Mouse (Mus musculus): ENCODE measurements at regions not wholly inside any gene's neighbourhood (a gene's known extent, or its start where the extent isn't known, plus 50 kb on each side); places are given as distances from the start of the nearest gene placed in this dataset.
"Not testable (repeated sequence)": the region's sequence is repeated elsewhere in the genome, so short reads cannot be mapped to it uniquely, and the experiment has no call there.

- no peak for DNase-seq (ENCODE audit: low spot score)
Measured at GRCm38 (mm10) chr1:154018241-154018640, 118.2 kb upstream of the Teddm2 start.

- DNase-seq (ENCODE audit: low spot score) = no peak
Measured at GRCm38 (mm10) chr1:154024301-154024700, 124.3 kb upstream of the Teddm2 start.

- no peak for DNase-seq (ENCODE audit: low spot score)
Measured at GRCm38 (mm10) chr1:154027303-154027702, 127.3 kb upstream of the Teddm2 start.

DNA sequence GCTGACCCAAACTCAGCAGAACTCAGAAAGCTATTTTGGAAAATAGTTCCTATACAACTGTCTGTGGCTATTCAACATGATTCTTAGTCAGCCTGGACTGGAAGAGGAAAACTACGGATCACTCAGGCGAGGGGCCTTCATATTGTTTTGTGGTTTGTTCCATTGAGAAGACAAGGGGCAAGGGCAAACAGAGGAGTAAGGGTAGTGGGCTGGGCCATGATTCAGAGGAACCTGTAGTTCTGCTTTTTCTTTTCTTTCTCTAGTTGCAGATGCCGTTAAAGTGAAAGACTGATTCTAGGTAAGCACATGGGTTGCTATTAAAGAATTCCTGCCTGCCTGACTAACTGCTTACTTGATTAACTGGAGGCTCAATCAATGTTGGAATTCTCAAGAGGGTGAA is 129.8 kb upstream of the Teddm2 start:
- DNase-seq (ENCODE audit: low spot score) = no peak

DNA sequence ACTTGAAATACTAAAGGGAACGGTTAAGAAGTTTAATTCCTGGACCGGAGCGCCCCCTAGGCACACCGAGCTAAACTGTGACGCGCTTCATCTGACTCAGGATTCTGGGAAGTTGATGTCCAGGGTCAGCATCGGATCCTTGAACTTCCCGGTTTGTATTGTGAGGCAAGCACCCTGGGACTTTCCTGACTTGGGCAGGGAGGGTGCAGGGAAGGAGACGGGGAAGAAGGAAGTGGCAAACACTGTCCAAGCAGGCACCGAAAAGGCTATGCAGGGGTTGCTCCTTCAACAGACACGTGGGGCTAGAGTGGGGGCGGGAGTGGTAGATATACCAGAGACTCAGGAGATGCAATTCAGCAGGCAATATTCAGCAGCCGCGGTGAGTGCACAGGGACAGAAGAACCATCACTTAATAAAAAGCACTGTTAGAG is 132.7 kb upstream of the Teddm2 start:
- DNase-seq (ENCODE audit: low spot score) = peak; percentile 8

- peak; percentile 56 for DNase-seq (ENCODE audit: low spot score)
Measured at GRCm38 (mm10) chr1:154033958-154034606, 134.1 kb upstream of the Teddm2 start.

GRCm38 (mm10) chr1:154036729-154037270 is 136.8 kb upstream of the Teddm2 start:
- no peak for DNase-seq (ENCODE audit: low spot score)

DNA sequence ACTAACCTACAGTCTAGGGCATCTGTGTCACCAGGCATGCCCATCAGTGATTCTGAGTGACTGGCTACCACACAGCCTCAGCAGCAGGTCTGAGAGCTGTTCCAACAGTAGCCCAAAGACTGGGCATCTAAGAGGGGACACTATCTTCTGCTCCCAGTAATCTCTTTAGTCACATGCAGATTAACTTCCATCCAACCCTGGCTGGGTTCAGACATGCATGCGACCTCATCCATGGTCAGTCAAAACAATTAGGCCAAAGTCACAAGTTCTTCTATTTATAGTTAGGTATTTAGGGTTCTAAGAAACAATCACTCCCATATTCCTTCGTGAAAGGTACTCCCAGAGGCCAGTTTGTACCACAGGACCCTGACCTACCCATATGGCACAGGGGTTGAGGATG is 138.2 kb upstream of the Teddm2 start:
- no peak for DNase-seq (ENCODE audit: low spot score)

- no peak for DNase-seq (ENCODE audit: low spot score)
Measured at GRCm38 (mm10) chr1:154040907-154041306, 140.9 kb upstream of the Teddm2 start.

GRCm38 (mm10) chr1:154042956-154043355 is 142.9 kb upstream of the Teddm2 start:
- DNase-seq (ENCODE audit: low spot score) = no peak

- DNase-seq (ENCODE audit: low spot score) = no peak
Measured at GRCm38 (mm10) chr1:154044712-154045111, 144.7 kb upstream of the Teddm2 start.

- no peak for DNase-seq (ENCODE audit: low spot score)
Measured at GRCm38 (mm10) chr1:154045951-154046350, 145.9 kb upstream of the Teddm2 start.

- no peak for DNase-seq (ENCODE audit: low spot score)
Measured at GRCm38 (mm10) chr1:154053641-154054040, 147.3 kb upstream of the Zfp648 start.

- DNase-seq (ENCODE audit: low spot score) = no peak
Measured at GRCm38 (mm10) chr1:154054874-154055273, 146.1 kb upstream of the Zfp648 start.

- DNase-seq (ENCODE audit: low spot score) = not testable (repeated sequence)
Measured at GRCm38 (mm10) chr1:154061397-154061796, 139.6 kb upstream of the Zfp648 start.

GRCm38 (mm10) chr1:154061851-154062250 is 139.1 kb upstream of the Zfp648 start:
- DNase-seq (ENCODE audit: low spot score) = no peak

DNA sequence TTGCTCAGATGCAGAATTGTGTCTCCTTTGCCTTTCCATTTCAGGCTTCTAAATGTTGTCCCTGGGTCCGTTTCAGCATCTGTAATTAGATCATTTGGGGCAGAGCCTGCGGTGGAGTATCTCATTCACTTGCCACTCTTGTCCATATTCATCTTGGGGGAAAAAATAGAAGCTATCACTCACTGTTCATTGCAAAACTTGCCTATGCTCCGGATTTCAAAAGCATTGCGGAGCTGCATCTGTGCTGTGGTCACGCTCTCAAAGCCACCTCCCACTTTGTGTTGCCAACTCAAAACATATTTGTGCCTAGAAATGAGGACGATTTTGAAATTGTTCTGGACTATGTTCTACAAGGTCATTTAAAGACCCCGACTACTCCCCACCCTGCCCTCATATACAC is 138.3 kb upstream of the Zfp648 start:
- DNase-seq (ENCODE audit: low spot score) = no peak

- no peak for DNase-seq (ENCODE audit: low spot score)
Measured at GRCm38 (mm10) chr1:154064633-154065032, 136.4 kb upstream of the Zfp648 start.

- DNase-seq (ENCODE audit: low spot score) = no peak
Measured at GRCm38 (mm10) chr1:154065336-154066329, 135.4 kb upstream of the Zfp648 start.

DNA sequence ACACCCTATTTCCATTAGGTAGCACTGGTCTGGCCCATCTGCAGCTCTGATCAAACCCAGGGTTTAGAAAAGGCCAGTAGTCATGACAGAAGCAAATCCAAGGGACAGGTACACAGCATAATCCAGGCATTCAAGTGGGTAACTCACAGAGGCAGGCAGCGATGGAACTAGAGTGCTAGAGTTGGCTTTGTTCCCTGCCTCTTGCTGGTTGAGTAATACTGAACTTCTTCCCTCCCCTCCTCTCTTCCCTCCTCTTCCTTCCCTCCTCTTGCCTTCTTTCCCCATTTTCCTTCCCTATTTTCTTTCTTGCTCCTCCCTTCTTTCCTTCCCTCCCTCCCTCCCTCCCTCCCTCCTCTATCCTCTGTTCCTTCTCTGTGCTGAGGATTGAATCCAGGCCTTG is 133.1 kb upstream of the Zfp648 start:
- no peak for DNase-seq (ENCODE audit: low spot score)

DNA sequence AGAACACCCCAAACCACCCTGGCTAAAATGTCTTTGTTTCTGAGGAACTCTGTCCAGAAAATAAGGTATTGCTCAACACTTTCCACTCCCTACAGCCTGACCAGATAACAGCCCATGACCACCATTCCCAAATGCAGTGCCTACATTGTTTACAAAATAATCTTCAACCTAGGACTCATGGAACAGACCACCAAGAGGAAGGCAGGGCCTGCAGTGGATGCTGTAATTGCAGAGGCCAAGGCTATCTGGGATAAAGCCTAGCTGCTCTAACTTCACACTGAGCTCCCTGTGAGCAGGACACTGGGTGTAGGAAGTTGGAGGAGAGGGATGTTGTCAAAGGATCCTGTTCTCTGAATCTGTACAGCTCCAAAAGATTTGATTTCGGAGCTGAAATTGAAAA is 126.7 kb upstream of the Zfp648 start:
- DNase-seq (ENCODE audit: low spot score) = no peak
